7 mouse cellular contexts compared by ENCODE assay signal in the genomic region with DNA sequence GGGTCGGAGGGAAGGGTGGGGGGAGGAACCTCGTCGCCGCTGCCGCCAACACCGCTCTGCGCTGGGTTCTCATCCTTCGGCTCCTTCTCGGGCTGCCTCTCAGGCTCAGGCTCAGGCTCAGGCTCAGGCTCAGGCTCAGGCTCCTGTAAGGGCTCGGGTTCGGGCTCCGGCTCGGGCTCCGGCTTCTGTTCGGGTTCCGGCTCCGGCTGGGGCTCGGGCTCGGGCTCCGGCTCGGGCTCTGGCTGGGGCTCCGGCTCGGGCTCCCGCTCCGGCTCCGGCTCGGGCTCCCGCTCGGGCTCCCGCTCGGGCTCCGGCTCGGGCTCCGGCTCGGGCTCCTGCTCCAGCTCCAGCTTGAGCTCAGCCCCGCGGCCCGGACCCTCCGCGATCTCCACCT. TPM values are rescaled to one million over a fixed set of nuclear protein-coding genes. Genes with fewer than 3 reads are reported as not detected.
DNase-seq lines count a peak whose midpoint lies in the region; ATAC-seq and TF ChIP-seq lines count a peak whose summit lies in the region.

No protein-coding gene starts in this region.

- WGBS in lung, embryonic 14.5 days = 15% methylated on average over 27 of the region's 40 CpGs
- 17% methylated on average over 25 of the region's 40 CpGs for WGBS in embryonic facial prominence, embryonic 12.5 days
- WGBS in hindbrain, embryonic 16.5 days = 29% methylated on average over 32 of the region's 40 CpGs

- H3K27ac ChIP-seq in lung, embryonic 14.5 days (ENCODE audit: low read depth) = peak overlapping the region; percentile 87
- H3K27ac ChIP-seq in embryonic facial prominence, embryonic 12.5 days = peak overlapping the region; percentile 93
- H3K27ac ChIP-seq in hindbrain, embryonic 16.5 days (ENCODE audit: low read depth, low read length) = peak overlapping the region; percentile 86

- no peaks in the 10 kb centered on the region for H3K9me3 ChIP-seq in lung, embryonic 14.5 days (ENCODE audit: low read depth, low read length)
- H3K9me3 ChIP-seq in embryonic facial prominence, embryonic 12.5 days = no peaks in the 10 kb centered on the region
- no peaks in the 10 kb centered on the region for H3K9me3 ChIP-seq in hindbrain, embryonic 16.5 days (ENCODE audit: control insufficient read depth, low read length)

- peak overlapping the region; percentile 62 for H3K9ac ChIP-seq in lung, embryonic 14.5 days
- peak overlapping the region; percentile 66 for H3K9ac ChIP-seq in embryonic facial prominence, embryonic 12.5 days
- H3K9ac ChIP-seq in hindbrain, embryonic 16.5 days (ENCODE audit: low read depth, low read length) = peak overlapping the region; percentile 75

- no peaks in the 10 kb centered on the region for H3K79me2 ChIP-seq in myocyte (ENCODE audit: control insufficient read depth, insufficient read depth)

- no peaks in the 10 kb centered on the region for H3K36me3 ChIP-seq in lung, embryonic 14.5 days (ENCODE audit: insufficient read depth)
- H3K36me3 ChIP-seq in embryonic facial prominence, embryonic 12.5 days = no peaks in the 10 kb centered on the region
- H3K36me3 ChIP-seq in hindbrain, embryonic 16.5 days (ENCODE audit: control insufficient read depth, insufficient read depth, low read length) = no peaks in the 10 kb centered on the region
- H3K36me3 ChIP-seq in myocyte (ENCODE audit: control insufficient read depth, insufficient read depth) = no peaks in the 10 kb centered on the region

- no peaks in the 10 kb centered on the region for H3K4me1 ChIP-seq in lung, embryonic 14.5 days (ENCODE audit: insufficient read depth)
- no peaks in the 10 kb centered on the region for H3K4me1 ChIP-seq in embryonic facial prominence, embryonic 12.5 days
- H3K4me1 ChIP-seq in hindbrain, embryonic 16.5 days (ENCODE audit: control insufficient read depth, insufficient read depth, low read depth, low read length) = peaks cover 4% of the 10 kb centered on the region; the same call in 1 of the 2 replicates

- peak overlapping the region; percentile 52 for H3K4me3 ChIP-seq in lung, embryonic 14.5 days (ENCODE audit: low read depth, low read length)
- peak overlapping the region; percentile 51 for H3K4me3 ChIP-seq in embryonic facial prominence, embryonic 12.5 days
- peak overlapping the region; percentile 54 for H3K4me3 ChIP-seq in hindbrain, embryonic 16.5 days (ENCODE audit: low read length)
- H3K4me3 ChIP-seq in myocyte = peak overlapping the region; percentile 28

- TF ChIP-seq POLR2A in myocyte (IDR thresholded peaks at IDR 0.05; ENCODE audit: insufficient read length, low read depth) = no peak

- no peaks in the 10 kb centered on the region for H3K27me3 ChIP-seq in lung, embryonic 14.5 days (ENCODE audit: insufficient read depth, low read length)
- H3K27me3 ChIP-seq in embryonic facial prominence, embryonic 12.5 days = no peaks in the 10 kb centered on the region
- no peaks in the 10 kb centered on the region for H3K27me3 ChIP-seq in hindbrain, embryonic 16.5 days (replicated peaks; ENCODE audit: control insufficient read depth, insufficient read depth, low read length)
- no peaks in the 10 kb centered on the region for H3K27me3 ChIP-seq in myocyte (ENCODE audit: control insufficient read depth, insufficient read depth, insufficient read length)

- DNase-seq in lung, embryonic 14.5 days = no peak
- DNase-seq in lung, adult 18-20 months = no peak
- no peak for DNase-seq in cerebellum, postnatal 10 days
- DNase-seq in kidney, adult 9 months = no peak

- no peak for TF ChIP-seq CTCF in lung, embryonic 14.5 days (IDR thresholded peaks at IDR 0.05; ENCODE audit: low read depth)

- H3ac ChIP-seq in myocyte (ENCODE audit: control insufficient read depth, insufficient read length) = peak overlapping the region; percentile 91

- H3K4me2 ChIP-seq in lung, embryonic 14.5 days = peak overlapping the region; percentile 74
- H3K4me2 ChIP-seq in embryonic facial prominence, embryonic 12.5 days (replicated peaks) = peak overlapping the region; percentile 69
- H3K4me2 ChIP-seq in hindbrain, embryonic 16.5 days (ENCODE audit: low read length) = peak overlapping the region; percentile 71
- H3K4me2 ChIP-seq in myocyte (ENCODE audit: low read depth) = no peak overlapping the region

- peak; percentile 24 for ATAC-seq in lung, embryonic 14.5 days (ENCODE audit: insufficient read depth)
- ATAC-seq in embryonic facial prominence, embryonic 12.5 days (ENCODE audit: insufficient number of reproducible peaks, insufficient read depth, low FRiP score, low TSS enrichment) = peak; percentile 77
- ATAC-seq in hindbrain, embryonic 16.5 days = peak; percentile 34

TF ChIP-seq in myocyte, 11 proteins besides CTCF, POLR2A, EP300 and RAD21:
- TF ChIP-seq SRF (IDR thresholded peaks at IDR 0.05; ENCODE audit: control insufficient read depth, insufficient read length, low read depth) = peak; percentile 31
- no peak for TF ChIP-seq POLR2AphosphoS2 (IDR thresholded peaks at IDR 0.05; ENCODE audit: insufficient read length, low read depth)

RNA-seq across cellular contexts. Expression of a gene that starts 0.3 kb away (rescaled TPM):
- polyA plus RNA-seq in lung, embryonic 14.5 days (2014; fragmentation: Nextera tagmentation; extraction: Ambion mirVana) = 0.31 and 0.51 TPM in 2 replicates
- 2.2 and 2.4 TPM in 2 replicates for polyA plus RNA-seq in embryonic facial prominence, embryonic 12.5 days (2016; fragmentation: Nextera tagmentation; extraction: Ambion mirVana)
- 1.6 and 1.9 TPM in 2 replicates for polyA plus RNA-seq in hindbrain, embryonic 16.5 days (2015; fragmentation: Nextera tagmentation; extraction: Ambion mirVana)
- polyA plus RNA-seq in myocyte (2012; fragmentation: generic; extraction: Trizol) = 1.3 TPM

RNA-seq across cellular contexts. Expression of a gene that starts 56.2 kb away (rescaled TPM):
- 14.7 and 17.0 TPM in 2 replicates for polyA plus RNA-seq in lung, embryonic 14.5 days (2014; fragmentation: Nextera tagmentation; extraction: Ambion mirVana)
- 22.8 and 26.0 TPM in 2 replicates for polyA plus RNA-seq in embryonic facial prominence, embryonic 12.5 days (2016; fragmentation: Nextera tagmentation; extraction: Ambion mirVana)
- polyA plus RNA-seq in hindbrain, embryonic 16.5 days (2015; fragmentation: Nextera tagmentation; extraction: Ambion mirVana) = 6.7 and 8.9 TPM in 2 replicates
- 21.0 TPM for polyA plus RNA-seq in myocyte (2012; fragmentation: generic; extraction: Trizol)

Comparison
In these comparisons a context has a peak if more than half of its experiments do, and no peak if none do; other contexts are left out.
1. ATAC-seq: peak in every context shown above with its lines; median percentile 77 in embryonic facial prominence, embryonic 12.5 days; 34 in hindbrain, embryonic 16.5 days; 24 in lung, embryonic 14.5 days.